Mouse (Mus musculus) erythroid progenitor cell, adult 5-6 weeks (primary cell): ENCODE results near the gene Ncs1. TPM values are rescaled to one million over a fixed set of nuclear protein-coding genes. Genes with fewer than 3 reads are reported as not detected.

ENCODE experiments used
- ATAC-seq: replicated peaks from 2 replicates; pipeline ENCODE4 v1.8.0; 2016; ENCODE audit warnings: moderate number of reproducible peaks, mild to moderate bottlenecking, moderate TSS enrichment, inconsistent platforms; ENCODE audit not compliant: poor library complexity, low FRiP score, severe bottlenecking
- total RNA-seq, 2 experiments: library from RNA; stranded (forward) in 1 of 2; stranded (reverse) in 1 of 2; fragments of 150-400 nt in 1 of 2; fragments of 186-747, 209-891 nt in 1 of 2; gene quantifications; 2 replicates each; pipeline versions ENCODE4 v1.2.3 to v1.2.4; 2015 to 2017; ENCODE audit warnings: low replicate concordance in 2 of 2

Gene Ncs1
- total RNA-seq (2015; ENCODE audit: low replicate concordance) (not detected in 2 replicates), total RNA-seq (2017; ENCODE audit: low replicate concordance) (0.39 TPM in 1 of 2 replicates, not detected in the other)

- no peak for ATAC-seq
Measured at GRCm38 (mm10) chr2:31245491-31246141, at the start of gene Ncs1. Gene Ncs1, plus strand, starts transcription at chr2:31245823.

GRCm38 (mm10) chr2:31198621-31199020, 47.0 kb upstream of the Ncs1 start:
- no peak for ATAC-seq

DNA sequence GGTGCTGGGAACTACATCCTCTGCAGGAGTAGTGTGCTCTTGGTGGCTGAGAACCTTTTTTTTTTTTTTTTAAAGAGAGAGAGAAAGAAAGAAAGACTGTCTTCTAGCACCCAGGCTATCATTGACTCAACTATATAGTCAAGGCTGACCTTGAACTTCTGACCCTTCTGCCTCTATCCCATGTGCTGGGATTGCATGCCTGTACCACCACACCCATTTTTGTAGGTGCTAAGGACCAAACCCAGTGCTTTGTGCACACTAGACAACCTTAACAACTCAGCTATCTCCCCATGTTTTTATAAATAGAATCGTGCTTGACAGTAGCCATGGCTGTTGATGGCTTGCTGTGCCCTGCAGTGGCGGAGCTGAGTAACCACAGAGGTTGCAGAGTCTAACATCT, 45.6 kb upstream of the Ncs1 start:
- no peak for ATAC-seq

DNA sequence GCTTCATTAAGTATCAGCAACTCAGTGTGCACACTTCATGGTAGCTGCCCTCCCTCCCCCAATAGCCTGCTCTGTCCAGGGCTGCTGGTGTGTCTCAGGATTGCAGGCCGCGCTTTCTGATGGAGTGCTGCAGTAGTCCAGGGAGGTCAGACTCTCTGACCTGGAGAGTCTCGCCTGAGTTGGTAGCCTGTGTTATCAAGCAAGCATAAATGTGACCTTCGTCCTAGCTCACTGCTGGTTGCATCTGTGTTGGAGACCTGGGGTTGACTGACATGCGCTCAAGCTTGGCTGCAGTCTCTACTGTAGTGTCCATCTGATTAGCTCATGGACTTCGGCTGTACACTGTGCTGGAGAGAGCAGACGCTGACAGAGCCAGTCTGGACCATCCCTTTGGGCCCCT, 43.8 kb upstream of the Ncs1 start:
- no peak for ATAC-seq

- no peak for ATAC-seq
Measured at GRCm38 (mm10) chr2:31202357-31202756, 43.3 kb upstream of the Ncs1 start.

DNA sequence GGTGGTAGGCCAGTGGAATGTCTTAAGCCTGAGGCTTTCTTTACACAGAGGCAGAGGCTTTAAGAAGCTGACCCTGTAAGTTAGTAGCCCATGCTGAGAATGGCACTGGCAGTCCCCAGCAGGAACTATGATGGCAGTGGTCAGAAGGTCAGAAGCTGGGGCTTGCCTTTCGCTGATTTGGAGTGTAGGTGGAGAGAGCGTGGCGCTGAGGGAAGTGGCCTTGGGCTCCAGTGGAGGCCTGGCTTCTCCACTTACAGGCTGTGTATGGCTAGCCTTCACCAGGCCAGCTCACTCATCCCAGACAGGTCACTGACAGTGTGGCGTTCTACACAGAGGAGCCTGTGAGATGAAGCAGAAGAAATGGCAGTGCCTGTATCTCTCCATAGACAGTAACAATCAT, 42.7 kb upstream of the Ncs1 start:
- no peak for ATAC-seq

GRCm38 (mm10) chr2:31204677-31205076, 40.9 kb upstream of the Ncs1 start:
- ATAC-seq, result no peak

- no peak for ATAC-seq
Measured at GRCm38 (mm10) chr2:31206211-31206610, 39.4 kb upstream of the Ncs1 start.

- ATAC-seq, result no peak
Measured at GRCm38 (mm10) chr2:31206882-31207281, 38.7 kb upstream of the Ncs1 start.

DNA sequence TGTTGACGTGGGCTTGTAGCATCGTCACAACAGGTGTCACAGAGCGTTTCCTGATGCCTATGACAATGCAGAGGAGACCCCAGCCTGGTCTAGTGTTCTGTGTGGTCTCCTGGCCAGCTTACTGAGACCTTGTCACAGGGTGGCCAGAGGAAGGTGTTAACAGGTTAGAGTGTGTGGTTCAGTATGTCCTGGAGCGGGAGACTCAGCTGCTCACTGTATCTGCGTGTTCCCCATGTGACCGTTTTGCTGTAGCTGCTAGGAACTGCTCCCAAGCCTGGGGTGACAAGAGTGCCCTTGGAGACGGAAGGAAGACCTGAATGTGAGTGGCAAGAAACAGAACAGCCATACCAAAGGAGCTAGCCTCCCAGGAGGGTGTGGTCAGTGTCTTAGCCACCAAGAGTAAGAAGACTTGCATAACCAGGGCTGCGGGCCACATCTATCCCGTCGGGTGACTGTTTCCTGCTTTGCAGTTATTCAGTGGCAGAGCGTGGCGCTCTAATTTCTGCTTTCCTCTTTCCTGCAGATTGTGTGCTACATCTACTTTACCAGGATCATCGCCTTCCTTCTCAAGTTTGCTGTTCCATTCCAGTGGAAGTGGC, 37.0 kb upstream of the Ncs1 start:
- ATAC-seq, result no peak

- ATAC-seq, result no peak
Measured at GRCm38 (mm10) chr2:31209525-31209924, 36.1 kb upstream of the Ncs1 start.

DNA sequence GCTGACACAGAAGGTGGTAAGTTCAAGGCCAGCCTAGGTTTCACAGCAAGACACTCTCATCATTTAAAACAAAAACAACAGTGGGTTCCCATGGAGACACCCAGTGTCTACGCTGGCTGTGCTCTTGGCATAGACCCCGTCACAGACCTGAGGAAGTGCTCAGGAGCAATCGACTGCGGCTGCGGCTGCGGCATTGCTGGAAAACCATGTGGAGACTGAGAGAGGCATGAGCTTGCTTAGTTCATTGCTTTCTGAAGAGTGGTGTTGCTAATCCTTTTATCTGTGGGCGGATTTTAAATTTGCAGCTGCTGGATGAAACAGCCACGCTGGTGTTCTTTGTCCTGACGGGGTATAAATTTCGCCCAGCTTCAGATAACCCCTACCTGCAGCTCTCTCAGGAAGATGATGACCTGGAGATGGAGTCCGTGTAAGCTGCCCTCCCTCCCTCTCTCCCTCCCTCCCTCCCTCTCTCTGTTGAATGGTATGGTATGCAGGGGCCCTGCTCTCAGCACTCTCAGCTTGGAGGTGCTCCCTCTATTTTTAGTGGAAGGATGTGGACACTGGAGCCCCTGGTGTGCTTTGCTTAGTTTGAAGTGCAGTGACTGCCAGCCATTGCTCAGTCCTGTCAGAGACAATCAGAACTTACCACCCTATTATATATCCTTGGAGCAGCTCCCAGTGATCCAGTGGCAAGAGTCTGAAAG, 35.3 kb upstream of the Ncs1 start:
- ATAC-seq, result no peak

- no peak for ATAC-seq
Measured at GRCm38 (mm10) chr2:31211204-31211603, 34.4 kb upstream of the Ncs1 start.

DNA sequence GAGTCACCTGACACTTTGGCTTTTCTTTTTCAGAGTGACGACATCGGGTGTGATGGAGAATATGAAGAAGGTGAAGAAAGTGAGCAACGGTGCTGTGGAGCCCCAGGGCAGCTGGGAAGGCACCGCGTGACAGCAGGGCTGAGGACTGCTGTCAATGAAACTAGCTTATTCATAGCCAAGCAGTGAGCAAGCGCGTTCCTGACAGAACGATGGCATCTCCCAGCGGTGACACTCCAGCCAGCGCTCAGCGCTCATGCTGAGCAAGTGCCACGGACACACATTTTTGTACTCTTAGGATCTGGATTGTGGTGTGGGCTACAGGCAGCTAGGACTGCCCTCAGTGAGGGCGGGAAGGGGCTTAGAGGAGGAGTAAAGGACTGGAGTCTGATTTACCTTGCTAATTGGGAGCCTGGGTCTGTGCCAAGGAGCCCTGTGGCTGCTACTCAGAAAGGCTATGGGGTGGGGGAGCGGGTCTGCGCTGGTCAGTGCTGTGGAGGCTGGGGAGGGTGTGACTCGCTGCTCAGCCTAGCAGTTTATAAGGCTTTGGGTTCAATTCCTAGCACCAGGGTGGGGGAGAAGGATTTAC, 31.3 kb upstream of the Ncs1 start:
- ATAC-seq, result no peak

GRCm38 (mm10) chr2:31218611-31219010, 27.0 kb upstream of the Ncs1 start:
- no peak for ATAC-seq

GRCm38 (mm10) chr2:31219470-31219869, 26.2 kb upstream of the Ncs1 start:
- no peak for ATAC-seq

GRCm38 (mm10) chr2:31220844-31221243, 24.8 kb upstream of the Ncs1 start:
- no peak for ATAC-seq

GRCm38 (mm10) chr2:31221582-31221981, 24.0 kb upstream of the Ncs1 start:
- no peak for ATAC-seq

DNA sequence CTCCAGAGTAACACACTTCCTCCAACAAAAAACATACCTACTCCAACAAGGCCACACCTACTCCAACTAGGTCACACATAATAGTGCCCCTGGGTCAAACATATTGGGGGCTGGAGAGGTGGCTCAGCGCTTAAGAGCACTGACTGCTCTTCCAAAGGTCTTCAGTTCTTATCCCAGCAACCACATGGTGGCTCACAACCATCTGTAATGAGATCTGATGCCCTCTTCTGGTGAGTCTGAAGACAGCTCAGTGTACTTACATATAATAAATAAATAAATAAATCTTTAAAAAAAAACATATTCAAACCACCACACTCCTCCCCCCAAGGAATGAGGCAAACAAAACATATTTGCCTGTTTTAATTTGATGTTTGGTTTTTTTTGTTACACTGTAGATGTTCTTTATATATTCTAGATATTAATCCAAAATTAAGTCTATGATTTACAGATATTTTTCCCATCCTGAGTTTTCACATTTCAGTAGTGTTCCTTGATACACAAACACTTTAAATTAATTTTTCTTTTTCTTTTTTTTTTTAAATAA, 16.8 kb upstream of the Ncs1 start:
- ATAC-seq, result no peak

- no peak for ATAC-seq
Measured at GRCm38 (mm10) chr2:31239203-31239696, 6.4 kb upstream of the Ncs1 start.
